Mouse (Mus musculus) G1E (cell line): ENCODE data around the gene Iyd.

Experiments
- CTCF ChIP-seq: IDR thresholded peaks from 2 replicates; pipeline ENCODE4 v1.5.1; 2012; ENCODE audit warnings: low read depth, low read length, inconsistent platforms, mixed read lengths
- GATA1 ChIP-seq: IDR thresholded peaks from 2 replicates; pipeline ENCODE4 v1.6.1; 2012; ENCODE audit warnings: borderline replicate concordance, low read length, inconsistent platforms, mixed read lengths
- POLR2AphosphoS5 ChIP-seq: IDR thresholded peaks from 2 replicates; pipeline ENCODE4 v1.6.1; 2012; ENCODE audit warnings: low read depth, low read length, inconsistent platforms; ENCODE audit not compliant: insufficient replicate concordance
- TAL1 ChIP-seq: conservative IDR thresholded peaks from 2 replicates; pipeline ENCODE4 v1.6.1; 2012; ENCODE audit warnings: low read depth, low read length, inconsistent platforms, mixed read lengths

- TF ChIP-seq GATA1 (no peak), CTCF (no peak), POLR2AphosphoS5 (no peak), TAL1 (no peak)
Measured at GRCm38 (mm10) chr10:3555128-3555527, 15.1 kb downstream of the Iyd start.
